Mouse (Mus musculus): ENCODE results near the gene Cr1l. TPM values are rescaled to one million over a fixed set of nuclear protein-coding genes. Genes with fewer than 3 reads are reported as not detected.

The Cr1l gene
- polyA plus RNA-seq, 1 experiment from 2014 or later: 66.7 TPM

DNA sequence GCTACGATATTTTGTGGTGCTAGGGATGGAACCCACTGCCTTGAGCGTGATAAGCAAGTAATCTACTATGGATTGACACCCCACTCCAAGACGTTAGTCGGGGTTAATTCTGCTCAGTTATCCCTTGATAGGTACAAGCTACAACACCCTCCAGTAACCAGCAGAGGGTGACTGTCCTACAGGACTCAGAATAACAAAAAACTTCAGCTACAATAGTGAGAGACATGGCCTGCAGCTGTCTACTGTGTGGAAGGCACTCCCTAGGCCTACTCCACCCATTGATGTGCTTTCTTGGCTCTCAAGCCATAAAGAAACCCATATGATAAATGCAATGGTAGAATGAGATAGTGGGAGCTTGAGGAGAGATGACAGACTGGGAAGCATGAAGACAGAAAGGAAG, 17.8 kb downstream of the Cr1l start:
- Histone ChIP-seq H3K4me3 (ENCODE audit: low read depth, low read length) (no peak overlapping the region), H3K9ac (ENCODE audit: low read depth, low read length) (no peak overlapping the region), H3K9me3 (replicated peaks; ENCODE audit: control insufficient read depth, low read length) (no peaks in the 10 kb centered on the region), H3K27me3 (ENCODE audit: control insufficient read depth, insufficient read depth, low read depth, low read length) (no peaks in the 10 kb centered on the region), H3K27ac (ENCODE audit: low read length) (peak overlapping the region; percentile 88), H3K36me3 (ENCODE audit: control insufficient read depth, insufficient read depth) (peaks cover 37% of the 10 kb centered on the region), H3K4me2 (ENCODE audit: low read depth, low read length) (peak overlapping the region; percentile 42), H3K4me1 (ENCODE audit: control insufficient read depth, low read depth, low read length) (peaks cover 11% of the 10 kb centered on the region)
- WGBS (ENCODE audit: insufficient replicate concordance): 51% methylated on average over 4 of the region's 4 CpGs
- peak; percentile 82 for ATAC-seq (ENCODE audit: low read depth)

DNA sequence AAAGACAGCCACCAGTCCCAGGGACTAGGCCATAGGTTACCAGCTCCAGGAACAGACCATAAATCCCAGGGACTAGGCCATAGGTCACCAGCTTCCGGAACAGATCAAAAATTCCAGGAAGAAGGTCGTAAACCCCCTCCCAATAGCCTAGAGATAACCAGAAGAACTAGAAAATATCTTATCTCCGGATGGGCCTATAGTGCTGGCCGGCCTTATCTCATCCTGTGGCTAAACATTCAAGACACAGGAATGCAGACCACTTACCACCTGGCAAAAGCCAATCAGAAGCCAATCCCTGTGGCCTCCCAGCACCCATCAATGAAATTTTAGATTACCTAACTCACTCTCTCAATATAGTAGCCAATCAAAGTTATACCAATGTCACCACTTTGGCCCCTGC, 30.7 kb downstream of the Cr1l start:
- ATAC-seq (ENCODE audit: low read depth): peak; percentile 31
- Histone ChIP-seq H3K27me3 (ENCODE audit: control insufficient read depth, insufficient read depth, low read depth, low read length) (no peaks in the 10 kb centered on the region), H3K27ac (ENCODE audit: low read length) (no peak overlapping the region), H3K4me1 (ENCODE audit: control insufficient read depth, low read depth, low read length) (peaks cover 20% of the 10 kb centered on the region), H3K4me2 (ENCODE audit: low read depth, low read length) (no peak overlapping the region), H3K4me3 (ENCODE audit: low read depth, low read length) (no peak overlapping the region), H3K36me3 (ENCODE audit: control insufficient read depth, insufficient read depth) (peaks cover 27% of the 10 kb centered on the region), H3K9ac (ENCODE audit: low read depth, low read length) (no peak overlapping the region), H3K9me3 (replicated peaks; ENCODE audit: control insufficient read depth, low read length) (no peaks in the 10 kb centered on the region)
- 15% methylated on average over 4 of the region's 4 CpGs for WGBS (ENCODE audit: insufficient replicate concordance)

DNA sequence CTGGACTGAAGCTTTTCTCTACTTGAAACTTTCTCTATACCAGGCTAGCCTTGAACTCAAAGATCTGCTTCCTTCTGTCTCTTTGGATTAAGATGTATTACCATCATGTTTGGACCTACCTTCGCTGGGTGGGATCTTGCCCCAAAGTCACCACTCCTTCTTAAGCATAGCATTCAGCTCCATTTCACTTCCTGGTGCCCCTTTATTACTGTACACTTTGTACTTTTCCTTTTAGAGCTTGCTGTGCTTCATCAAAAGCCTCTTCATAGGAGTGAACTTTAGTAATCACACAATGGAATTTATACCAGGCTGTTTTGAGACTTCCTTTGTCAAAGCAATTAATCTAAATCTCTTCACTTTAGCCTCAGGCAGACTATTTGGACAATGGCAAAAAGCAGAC, 33.4 kb downstream of the Cr1l start:
- Histone ChIP-seq H3K4me1 (ENCODE audit: control insufficient read depth, low read depth, low read length) (peaks cover 24% of the 10 kb centered on the region), H3K36me3 (ENCODE audit: control insufficient read depth, insufficient read depth) (peaks cover 12% of the 10 kb centered on the region), H3K27ac (ENCODE audit: low read length) (no peak overlapping the region), H3K4me3 (ENCODE audit: low read depth, low read length) (no peak overlapping the region), H3K9me3 (replicated peaks; ENCODE audit: control insufficient read depth, low read length) (no peaks in the 10 kb centered on the region), H3K4me2 (ENCODE audit: low read depth, low read length) (no peak overlapping the region), H3K9ac (ENCODE audit: low read depth, low read length) (no peak overlapping the region), H3K27me3 (ENCODE audit: control insufficient read depth, insufficient read depth, low read depth, low read length) (no peaks in the 10 kb centered on the region)
- ATAC-seq (ENCODE audit: low read depth): no peak
- WGBS (ENCODE audit: insufficient replicate concordance): 79% methylated on average over 1 of the region's 1 CpGs

DNA sequence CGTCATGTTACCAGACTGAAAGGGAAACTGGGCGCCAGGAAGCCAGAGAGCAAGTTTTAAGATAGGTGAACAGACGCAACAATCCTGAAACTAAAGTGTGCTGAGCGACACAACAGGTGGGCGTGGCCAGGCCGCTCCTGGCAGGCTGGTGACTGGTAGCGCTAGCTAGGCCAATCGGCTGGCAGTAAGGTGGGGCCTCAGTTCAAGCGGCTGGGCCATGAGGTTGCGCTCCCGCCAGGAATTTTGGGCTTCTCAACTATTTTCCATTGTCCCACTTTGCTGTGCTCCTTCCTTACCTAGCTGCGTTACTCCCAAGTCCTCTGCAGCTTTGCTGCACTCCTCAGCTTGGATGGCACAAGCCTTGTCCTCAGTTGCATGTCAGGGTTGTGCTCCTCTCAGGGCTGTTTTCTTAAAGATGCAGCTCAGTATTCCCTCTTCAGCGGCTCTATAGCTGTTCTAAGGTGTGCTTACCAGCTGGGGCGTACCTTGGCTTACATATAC, 39.1 kb downstream of the Cr1l start, which contains the start of gene Cd46:
TSS of gene Cd46 (minus strand) at position 30 of the 501 bp plus-strand sequence.
- H3K27ac ChIP-seq (ENCODE audit: low read length): peak within 1 kb of the TSS; percentile 98

DNA sequence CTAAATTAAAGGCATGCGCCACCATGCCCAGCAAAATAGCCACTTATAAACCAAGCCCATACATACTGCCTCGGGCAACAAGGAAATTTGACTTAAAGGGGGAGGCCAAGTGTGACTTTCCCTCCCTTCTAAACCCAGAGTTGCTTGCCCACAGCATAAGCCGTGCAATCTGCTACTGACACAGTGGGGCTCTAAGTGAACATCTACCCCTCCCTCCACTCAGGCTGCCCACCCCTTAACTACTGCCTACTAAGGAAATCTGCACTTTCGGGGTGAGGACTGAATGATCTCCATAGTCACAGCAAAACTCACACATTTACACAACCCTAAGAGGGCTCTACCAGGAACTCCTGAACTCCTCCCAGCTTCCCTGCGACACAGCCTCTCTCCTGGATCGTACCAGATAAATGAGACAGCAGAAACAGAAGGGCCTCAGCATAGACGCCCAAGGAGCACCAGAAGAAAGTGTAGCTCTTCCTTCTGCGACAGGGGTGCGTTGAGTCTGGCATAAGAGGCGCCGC, 39.6 kb downstream of the Cr1l start:
- WGBS (ENCODE audit: insufficient replicate concordance): 10% methylated on average over 11 of the region's 11 CpGs
- Histone ChIP-seq H3K4me1 (ENCODE audit: control insufficient read depth, low read depth, low read length) (peaks cover 28% of the 10 kb centered on the region), H3K4me2 (ENCODE audit: low read depth, low read length) (peak overlapping the region; percentile 83), H3K27ac (ENCODE audit: low read length) (peak overlapping the region; percentile 98), H3K9ac (ENCODE audit: low read depth, low read length) (peak overlapping the region; percentile 74), H3K27me3 (ENCODE audit: control insufficient read depth, insufficient read depth, low read depth, low read length) (no peaks in the 10 kb centered on the region), H3K4me3 (ENCODE audit: low read depth, low read length) (peak overlapping the region; percentile 69), H3K9me3 (replicated peaks; ENCODE audit: control insufficient read depth, low read length) (no peaks in the 10 kb centered on the region), H3K36me3 (ENCODE audit: control insufficient read depth, insufficient read depth) (no peaks in the 10 kb centered on the region)
- ATAC-seq (ENCODE audit: low read depth): peak; percentile 96

More for the DNA sequence above, 39.1 kb downstream of the Cr1l start, which contains the start of gene Cd46:
- peak within 1 kb of the TSS; percentile 69 for H3K4me3 ChIP-seq (ENCODE audit: low read depth, low read length)
- ATAC-seq (ENCODE audit: low read depth): peak; percentile 96
- H3K4me2 ChIP-seq (ENCODE audit: low read depth, low read length): peak within 1 kb of the TSS; percentile 83
- H3K9ac ChIP-seq (ENCODE audit: low read depth, low read length): peak within 1 kb of the TSS; percentile 74
- H3K9me3 ChIP-seq (replicated peaks; ENCODE audit: control insufficient read depth, low read length): no peaks in the 10 kb centered on the region
- peaks cover 33% of the 10 kb centered on the region for H3K4me1 ChIP-seq (ENCODE audit: control insufficient read depth, low read depth, low read length)
- no peaks in the 10 kb centered on the region for H3K36me3 ChIP-seq (ENCODE audit: control insufficient read depth, insufficient read depth)
- H3K27me3 ChIP-seq (ENCODE audit: control insufficient read depth, insufficient read depth, low read depth, low read length): no peaks in the 10 kb centered on the region
- 2% methylated on average over 14 of the region's 14 CpGs for WGBS (ENCODE audit: insufficient replicate concordance)

DNA sequence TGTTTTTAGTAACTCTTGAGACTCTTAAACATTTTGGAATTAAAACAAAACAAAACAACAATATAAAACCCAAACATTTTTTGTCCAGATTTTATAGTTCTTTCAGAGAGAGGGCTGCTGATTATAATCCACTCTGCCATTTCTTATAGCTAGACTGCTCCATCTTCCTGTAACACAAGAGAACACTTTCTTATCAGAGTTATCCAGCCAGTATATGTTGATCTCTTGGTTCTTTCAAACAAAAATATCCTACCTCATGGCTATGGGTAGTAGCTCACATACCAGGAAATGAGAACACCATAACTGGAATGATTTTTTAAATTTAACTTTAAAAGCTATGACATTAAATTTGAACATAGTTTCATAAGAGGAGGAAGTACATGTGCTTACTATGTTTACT, 49.2 kb downstream of the Cr1l start:
- H3K36me3 ChIP-seq (ENCODE audit: control insufficient read depth, insufficient read depth): no peaks in the 10 kb centered on the region
- no peak overlapping the region for H3K27ac ChIP-seq (ENCODE audit: low read length)
- H3K9me3 ChIP-seq (replicated peaks; ENCODE audit: control insufficient read depth, low read length): no peaks in the 10 kb centered on the region
- H3K4me2 ChIP-seq (ENCODE audit: low read depth, low read length): no peak overlapping the region
- no peak overlapping the region for H3K9ac ChIP-seq (ENCODE audit: low read depth, low read length)
- no peak overlapping the region for H3K4me3 ChIP-seq (ENCODE audit: low read depth, low read length)
- H3K27me3 ChIP-seq (ENCODE audit: control insufficient read depth, insufficient read depth, low read depth, low read length): no peaks in the 10 kb centered on the region
- H3K4me1 ChIP-seq (ENCODE audit: control insufficient read depth, low read depth, low read length): no peaks in the 10 kb centered on the region
- ATAC-seq (ENCODE audit: low read depth): peak; percentile 55; the same call in 1 of the 2 replicates

Other genes with a start within 250 kb of the Cr1l start
- 7.7 and 9.4 TPM in 2 replicates for gene Cd34, start 192.8 kb downstream of the Cr1l start, polyA plus RNA-seq (2015; fragmentation: Nextera tagmentation; extraction: Ambion mirVana)
- 0.50 and 0.72 TPM in 2 replicates for gene Cd46, start 39.3 kb downstream of the Cr1l start, polyA plus RNA-seq (2015; fragmentation: Nextera tagmentation; extraction: Ambion mirVana)
- 0.11 and 0.13 TPM in 2 replicates for gene Cr2, start 45.1 kb upstream of the Cr1l start, polyA plus RNA-seq (2015; fragmentation: Nextera tagmentation; extraction: Ambion mirVana)